Mouse (Mus musculus) central nervous system, embryonic 14 days (tissue): ENCODE measurements around the gene Aebp1. TPM values are rescaled to one million over a fixed set of nuclear protein-coding genes. Genes with fewer than 3 reads are reported as not detected.

ENCODE experiments used
- polyA plus RNA-seq: library from polyadenylated mRNA; depleted of rRNA; stranded (reverse); fragments of >200 nt; gene quantifications from 2 replicates; pipeline ENCODE4 v1.2.3, GENCODE M21; 2012; rRNA removed

Gene Aebp1
- 17.5 and 33.2 TPM in 2 replicates for polyA plus RNA-seq

DNA sequence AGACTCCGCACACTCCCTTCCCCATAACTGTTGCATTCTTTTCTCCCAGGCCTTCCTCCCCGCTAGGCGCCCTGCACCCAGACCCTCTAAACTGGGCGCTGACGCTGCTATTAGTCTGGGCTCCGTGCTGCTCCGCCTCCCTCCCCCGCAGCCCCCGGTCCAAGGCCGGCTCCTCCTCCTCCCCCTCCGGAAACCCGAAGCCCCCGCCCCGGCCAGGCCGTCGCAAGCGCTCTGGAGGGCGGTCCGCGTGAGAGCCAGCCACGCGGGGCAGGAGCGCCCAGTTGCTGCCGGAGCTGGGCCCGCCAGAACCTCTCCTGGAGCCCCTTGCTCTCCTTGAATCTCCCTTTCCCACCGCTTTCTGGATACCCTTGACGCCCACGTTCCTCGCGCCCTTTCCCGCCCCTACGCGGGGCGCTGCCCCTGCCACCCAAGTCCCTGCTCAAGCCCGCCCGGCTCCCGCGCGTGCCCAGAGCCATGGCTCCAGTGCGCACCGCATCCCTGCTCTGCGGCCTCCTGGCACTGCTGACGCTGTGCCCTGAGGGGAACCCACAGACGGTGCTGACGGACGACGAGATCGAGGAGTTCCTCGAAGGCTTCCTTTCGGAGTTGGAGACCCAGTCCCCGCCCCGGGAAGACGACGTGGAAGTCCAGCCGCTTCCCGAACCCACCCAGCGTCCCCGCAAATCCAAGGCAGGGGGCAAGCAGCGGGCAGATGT is at the start of gene Aebp1:
TSS of gene Aebp1 (plus strand) at position 270 of the 716 bp plus-strand sequence.

GRCm38 (mm10) chr11:5837251-5838246 is 24.2 kb upstream of the Aebp1 start, which contains the start of gene Polm:
Gene Polm, minus strand, starts transcription at chr11:5838016.

DNA sequence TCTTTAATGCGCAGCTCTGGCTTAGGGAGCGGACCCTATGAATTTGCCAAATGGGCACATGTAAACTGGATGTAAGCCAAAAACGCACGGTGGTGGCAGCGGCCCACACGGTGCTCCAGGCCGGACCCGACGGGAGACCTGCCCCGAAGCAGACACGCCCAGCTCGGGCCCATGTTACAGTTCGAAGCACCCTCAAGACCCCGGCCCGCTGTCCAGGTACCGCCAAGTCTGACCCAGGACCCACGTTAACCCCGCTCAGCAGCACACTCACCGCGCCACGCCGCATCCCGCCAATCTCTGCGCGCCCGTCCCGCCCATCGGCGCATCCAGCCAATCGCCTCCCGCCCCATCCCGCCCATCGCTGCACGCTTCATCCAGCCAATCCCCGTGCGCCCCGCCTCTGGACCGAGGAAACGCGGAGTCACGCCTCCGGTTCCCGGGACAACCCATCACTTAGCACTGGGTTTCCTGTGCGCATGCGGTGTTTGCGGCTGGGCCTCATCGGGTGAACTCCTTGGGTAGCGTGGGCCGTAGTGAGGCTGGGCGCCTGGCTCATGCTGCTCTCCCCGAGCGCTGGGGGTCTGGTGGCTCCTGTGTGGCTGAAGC is 16.3 kb downstream of the Aebp1 start, which contains the start of gene Pold2:
TSS of gene Pold2 (minus strand) at position 372 of the 606 bp plus-strand sequence.

DNA sequence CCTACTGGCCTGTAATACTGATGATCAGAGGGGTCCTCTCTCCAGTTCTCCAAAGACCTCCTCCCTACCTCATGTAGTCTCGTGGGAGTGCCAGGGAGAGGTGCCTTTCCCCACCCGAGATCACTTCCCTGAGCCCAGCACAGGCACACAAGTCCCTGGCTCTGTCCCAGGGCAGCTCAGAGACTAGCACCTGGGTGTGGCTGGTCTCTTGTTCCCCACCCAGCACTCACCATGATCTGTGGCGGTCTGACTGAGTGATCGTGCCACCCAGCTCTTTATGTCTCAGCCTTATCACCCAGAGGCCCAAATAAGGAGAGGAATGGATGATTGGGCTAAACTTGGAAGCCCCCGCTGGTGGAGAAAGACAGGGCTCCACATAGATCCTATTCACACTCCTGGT is 36.8 kb downstream of the Aebp1 start, which contains the start of gene Myl7:
TSS of gene Myl7 (minus strand) at position 252 of the 400 bp plus-strand sequence.

Other genes starting within 250 kb of the Aebp1 start
- 132 and 145 TPM in 2 replicates for gene Mrps24, start 146.3 kb upstream of the Aebp1 start, polyA plus RNA-seq
- 18.5 and 18.8 TPM in 2 replicates for gene Urgcp, start 99.6 kb upstream of the Aebp1 start, polyA plus RNA-seq
- 116 and 120 TPM in 2 replicates for gene Dbnl, start 73.5 kb upstream of the Aebp1 start, polyA plus RNA-seq
- 0.75 and 10.4 TPM in 2 replicates for gene Pgam2, start 58.2 kb upstream of the Aebp1 start, polyA plus RNA-seq
- gene Polm, start 23.9 kb upstream of the Aebp1 start, polyA plus RNA-seq = 20.6 and 21.3 TPM in 2 replicates
- gene Pold2, start 16.3 kb downstream of the Aebp1 start, polyA plus RNA-seq = 97.8 and 108 TPM in 2 replicates
- gene Myl7, start 36.8 kb downstream of the Aebp1 start, polyA plus RNA-seq = 0.15 TPM in 1 of 2 replicates, not detected in the other
- gene Gck, start 88.1 kb downstream of the Aebp1 start, polyA plus RNA-seq = 3.5 and 3.7 TPM in 2 replicates
- gene Ykt6, start 93.7 kb downstream of the Aebp1 start, polyA plus RNA-seq = 96.0 and 102 TPM in 2 replicates
- 83.2 and 84.4 TPM in 2 replicates for gene Camk2b, start 204.4 kb downstream of the Aebp1 start, polyA plus RNA-seq